Mouse (Mus musculus) midbrain, postnatal 0 days (tissue): Measurements from ENCODE around the gene Inhbe. TPM values are rescaled to one million over a fixed set of nuclear protein-coding genes. Genes with fewer than 3 reads are reported as not detected.
"Not testable (repeated sequence)": the region's sequence is repeated elsewhere in the genome, so short reads cannot be mapped to it uniquely, and the experiment has no call there.

ENCODE experiments used
- ATAC-seq: fragments of 200-750 bp; cut with Nextera tagmentation; 2 replicates; pipeline ENCODE4 v1.8.0; 2017; ENCODE audit warnings: moderate number of reproducible peaks, mild to moderate bottlenecking, moderate TSS enrichment, moderate library complexity; ENCODE audit not compliant: low FRiP score
- DNase-seq: peaks from one replicate; pipeline ENCODE4 v3.0.0-alpha.2; 2015; ENCODE audit warnings: low spot score
- H3K27ac ChIP-seq: fragments of 300-500 bp; sonication (generic); 2 replicates; pipeline ENCODE4 v1.5.1; 2014; ENCODE audit warnings: low read depth, mild to moderate bottlenecking, low read length, mixed read lengths
- H3K27me3 ChIP-seq: fragments of 300-500 bp; sonication (generic); 2 replicates; pipeline ENCODE4 v1.6.1; 2014; ENCODE audit warnings: low read length, control low read depth, mixed read lengths; ENCODE audit not compliant: insufficient read depth
- H3K36me3 ChIP-seq: fragments of 300-500 bp; sonication (generic); 2 replicates; pipeline ENCODE4 v1.6.1; 2014; ENCODE audit warnings: low read length, control low read depth, mixed read lengths; ENCODE audit not compliant: insufficient read depth
- H3K4me1 ChIP-seq: fragments of 300-500 bp; sonication (generic); 2 replicates; pipeline ENCODE4 v1.6.1; 2014; ENCODE audit warnings: mild to moderate bottlenecking, control low read depth, antibody characterized with exemption, low read length, mixed read lengths; ENCODE audit not compliant: insufficient read depth
- H3K4me2 ChIP-seq: fragments of 300-500 bp; sonication (generic); 2 replicates; pipeline ENCODE4 v1.6.1; 2014; ENCODE audit warnings: low read depth, mild to moderate bottlenecking, low read length, mixed read lengths; ENCODE audit not compliant: poor library complexity, severe bottlenecking
- H3K4me3 ChIP-seq: fragments of 300-500 bp; sonication (generic); 2 replicates; pipeline ENCODE4 v1.5.1; 2014; ENCODE audit warnings: low read depth, mild to moderate bottlenecking, low read length, moderate library complexity
- H3K9ac ChIP-seq: fragments of 300-500 bp; sonication (generic); replicated peaks from 2 replicates; pipeline ENCODE4 v1.6.1; 2014; ENCODE audit warnings: mild to moderate bottlenecking, low read length, moderate library complexity, mixed read lengths; ENCODE audit not compliant: poor library complexity, severe bottlenecking
- H3K9me3 ChIP-seq: fragments of 300-500 bp; sonication (generic); 2 replicates; pipeline ENCODE4 v1.6.1; 2016; ENCODE audit warnings: low read length, control low read depth
- CTCF ChIP-seq: IDR thresholded peaks from 2 replicates; pipeline ENCODE4 v1.5.1; 2016; ENCODE audit warnings: antibody characterized with exemption, mild to moderate bottlenecking
- WGBS: fragments of 180-500 bp; shearing (Covaris S2); extraction: QIAGEN DNeasy Blood & Tissue Kit; methylation state at CpG from one replicate; pipeline ENCODE4 v1.1.7; 2014; 5-methylcytosine and 5-hydroxymethylcytosine counted together
- polyA plus RNA-seq: library from polyadenylated mRNA; unstranded; fragments of >200 nt; fragmentation: Nextera tagmentation; extraction: Ambion mirVana; gene quantifications from 2 replicates; pipeline ENCODE4 v1.2.1, GENCODE M21; 2015
- total RNA-seq: library from RNA; depleted of rRNA; stranded (reverse); fragments of >200 nt; gene quantifications from 2 replicates; pipeline ENCODE4 v1.2.3, GENCODE M21; 2014

The Inhbe gene
- total and polyA plus RNA-seq, 2 experiments from 2014 or later = not detected

GRCm38 (mm10) chr10:127322669-127323068, 31.5 kb downstream of the Inhbe start:
- Histone ChIP-seq H3K27me3 (peaks cover 40% of the 10 kb centered on the region), H3K9me3 (no peaks in the 10 kb centered on the region), H3K36me3 (no peaks in the 10 kb centered on the region), H3K27ac (no peak overlapping the region), H3K9ac (no peak overlapping the region), H3K4me3 (no peak overlapping the region), H3K4me2 (no peak overlapping the region), H3K4me1 (peaks cover 3% of the 10 kb centered on the region; the same call in 1 of the 2 replicates)
- WGBS = 82% methylated on average over 4 of the region's 4 CpGs
- TF ChIP-seq CTCF = no peak
- DNase-seq (no peak), ATAC-seq (no peak)

GRCm38 (mm10) chr10:127322178-127322577, 32.0 kb downstream of the Inhbe start:
- no peaks in the 10 kb centered on the region for H3K36me3 ChIP-seq
- H3K4me1 ChIP-seq = peaks cover 3% of the 10 kb centered on the region; the same call in 1 of the 2 replicates
- H3K4me2 ChIP-seq = no peak overlapping the region
- no peak for TF ChIP-seq CTCF
- ATAC-seq (no peak), DNase-seq (no peak)
- no peak overlapping the region for H3K27ac ChIP-seq
- no peaks in the 10 kb centered on the region for H3K9me3 ChIP-seq
- no peak overlapping the region for H3K4me3 ChIP-seq
- peaks cover 35% of the 10 kb centered on the region for H3K27me3 ChIP-seq
- H3K9ac ChIP-seq = no peak overlapping the region
- 80% methylated on average over 13 of the region's 13 CpGs for WGBS

- Histone ChIP-seq H3K4me2 (no peak within 1 kb of the TSS), H3K9ac (no peak within 1 kb of the TSS), H3K9me3 (no peaks in the 10 kb centered on the region), H3K27ac (no peak within 1 kb of the TSS), H3K36me3 (no peaks in the 10 kb centered on the region), H3K4me3 (no peak within 1 kb of the TSS), H3K4me1 (peaks cover under 1% of the 10 kb centered on the region; the same call in 1 of the 2 replicates), H3K27me3 (peaks cover 32% of the 10 kb centered on the region)
- DNase-seq (no peak), ATAC-seq (no peak)
- WGBS = 77% methylated on average over 3 of the region's 3 CpGs
- no peak for TF ChIP-seq CTCF
These were observed 32.6 kb downstream of the Inhbe start, which contains the start of gene Arhgap9 for GRCm38 (mm10) chr10:127321621-127322020. Gene Arhgap9, plus strand, starts transcription at chr10:127321964.

GRCm38 (mm10) chr10:127319969-127320368, 34.2 kb downstream of the Inhbe start:
- no peak for DNase-seq
- ATAC-seq = no peak
- no peaks in the 10 kb centered on the region for H3K9me3 ChIP-seq
- H3K36me3 ChIP-seq = no peaks in the 10 kb centered on the region
- no peak overlapping the region for H3K4me2 ChIP-seq
- no peaks in the 10 kb centered on the region for H3K4me1 ChIP-seq
- no peak overlapping the region for H3K9ac ChIP-seq
- WGBS = 79% methylated on average over 7 of the region's 7 CpGs
- TF ChIP-seq CTCF = no peak
- H3K27ac ChIP-seq = no peak overlapping the region
- no peak overlapping the region for H3K4me3 ChIP-seq
- H3K27me3 ChIP-seq = peaks cover 15% of the 10 kb centered on the region

- Histone ChIP-seq H3K9me3 (no peaks in the 10 kb centered on the region), H3K4me2 (no peak overlapping the region), H3K9ac (no peak overlapping the region), H3K27me3 (no peaks in the 10 kb centered on the region), H3K36me3 (no peaks in the 10 kb centered on the region), H3K27ac (no peak overlapping the region), H3K4me3 (no peak overlapping the region), H3K4me1 (no peaks in the 10 kb centered on the region)
- DNase-seq (no peak), ATAC-seq (no peak)
- no peak for TF ChIP-seq CTCF
- WGBS = 43% methylated on average over 4 of the region's 4 CpGs
These were observed 36.2 kb downstream of the Inhbe start for GRCm38 (mm10) chr10:127318009-127318408.

- WGBS = 70% methylated on average over 2 of the region's 2 CpGs
- Histone ChIP-seq H3K4me3 (no peak overlapping the region), H3K4me2 (no peak overlapping the region), H3K9ac (no peak overlapping the region), H3K4me1 (no peaks in the 10 kb centered on the region), H3K9me3 (no peaks in the 10 kb centered on the region), H3K36me3 (no peaks in the 10 kb centered on the region), H3K27ac (no peak overlapping the region), H3K27me3 (no peaks in the 10 kb centered on the region)
- DNase-seq = no peak
- ATAC-seq = no peak
- TF ChIP-seq CTCF = no peak
These were observed 36.9 kb downstream of the Inhbe start for GRCm38 (mm10) chr10:127317277-127317676.

- not testable (repeated sequence) for DNase-seq, H3K27ac ChIP-seq
These were observed 39.3 kb downstream of the Inhbe start for GRCm38 (mm10) chr10:127314950-127315349.

GRCm38 (mm10) chr10:127313516-127313915, 40.7 kb downstream of the Inhbe start:
- not testable (repeated sequence) for ATAC-seq, H3K4me1 ChIP-seq, H3K36me3 ChIP-seq, H3K4me3 ChIP-seq, H3K9ac ChIP-seq, DNase-seq, H3K4me2 ChIP-seq, H3K27ac ChIP-seq, H3K9me3 ChIP-seq, H3K27me3 ChIP-seq
- WGBS = 90% methylated on average over 5 of the region's 5 CpGs

More at GRCm38 (mm10) chr10:127314950-127315349, 39.3 kb downstream of the Inhbe start:
- not testable (repeated sequence) for H3K27me3 ChIP-seq, H3K4me1 ChIP-seq, H3K4me2 ChIP-seq, ATAC-seq, H3K36me3 ChIP-seq, H3K9me3 ChIP-seq, H3K4me3 ChIP-seq, H3K9ac ChIP-seq
- WGBS = 87% methylated on average over 1 of the region's 1 CpGs
